ENCODE assay signal across 18 mouse cellular contexts in the genomic region with DNA sequence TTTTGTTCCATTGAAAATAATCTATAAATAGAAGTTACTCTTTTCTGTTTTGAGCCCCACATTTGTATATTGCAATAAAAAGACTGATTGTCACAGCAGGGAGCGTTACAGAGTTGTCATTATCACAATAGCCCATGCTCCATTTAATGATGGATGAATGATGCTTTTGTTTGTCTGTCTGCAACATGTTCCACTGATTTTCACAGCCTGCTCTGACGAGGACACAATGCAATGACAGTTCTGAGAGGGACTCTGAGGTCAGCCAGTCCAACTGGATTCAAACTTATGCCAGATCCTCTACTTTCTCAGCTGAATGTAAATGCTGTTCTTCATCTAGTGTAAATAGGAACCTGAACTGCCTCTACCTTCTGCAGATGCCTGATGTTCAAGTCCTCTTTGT.
DNase-seq lines count a peak whose midpoint lies in the region; ATAC-seq lines count a peak whose summit lies in the region.
"Had no signal": no experiment of that assay in that cellular context is flagged by ENCODE, and none has a peak within 500 bp of the region (broad histone marks: within the 10 kb centered on the region; RNA-seq: fewer than 3 reads in every experiment).

No protein-coding gene starts in this region.

- DNase-seq in layer of hippocampus, adult 9-11 months = peak; percentile 6
- DNase-seq in layer of hippocampus, adult 9-10 months (ENCODE audit: low spot score) = no peak
- DNase-seq in embryo, embryonic 11 days = peak; percentile 23
- peak; percentile 15 for DNase-seq in mesoderm, embryonic 11.5 days (ENCODE audit: low read depth, low spot score)
- peak; percentile 4 for DNase-seq in retina, postnatal 7 days (ENCODE audit: low read depth, low spot score)
- no peak for DNase-seq in gastrocnemius, postnatal 10 days
- DNase-seq: adrenal gland, postnatal 14 days; cerebellum, postnatal 10 days; gastrocnemius, postnatal 14 days; heart, postnatal 10 days; liver; right cerebral cortex, postnatal 25 days; thymus, adult 2 months had no signal

- ATAC-seq in monocyte, adult 5-6 weeks (replicated peaks; ENCODE audit: insufficient number of reproducible peaks, low FRiP score, low TSS enrichment, poor library complexity, severe bottlenecking) = no peak
- no peak for ATAC-seq in intestine, embryonic 15.5 days

- no peaks in the 10 kb centered on the region for H3K4me1 ChIP-seq in intestine, embryonic 15.5 days (replicated peaks)
- H3K4me1 ChIP-seq: embryonic facial prominence, embryonic 13.5 days; lung, embryonic 15.5 days had no signal

- no peak overlapping the region for H3K4me3 ChIP-seq in intestine, embryonic 15.5 days (replicated peaks)
- H3K4me3 ChIP-seq: embryonic facial prominence, embryonic 13.5 days; lung, embryonic 15.5 days had no signal

- H3K4me2 ChIP-seq in intestine, embryonic 15.5 days (replicated peaks) = no peak overlapping the region
- H3K4me2 ChIP-seq: embryonic facial prominence, embryonic 13.5 days; lung, embryonic 15.5 days had no signal

- H3K36me3 ChIP-seq in intestine, embryonic 15.5 days = no peaks in the 10 kb centered on the region
- H3K36me3 ChIP-seq: embryonic facial prominence, embryonic 13.5 days; lung, embryonic 15.5 days had no signal

- no peak overlapping the region for H3K27ac ChIP-seq in intestine, embryonic 15.5 days
- H3K27ac ChIP-seq: embryonic facial prominence, embryonic 13.5 days; kidney, postnatal 0 days; lung, embryonic 15.5 days had no signal

- H3K9me3 ChIP-seq in intestine, embryonic 15.5 days = no peaks in the 10 kb centered on the region
- H3K9me3 ChIP-seq: embryonic facial prominence, embryonic 13.5 days; lung, embryonic 15.5 days had no signal

- no peak overlapping the region for H3K9ac ChIP-seq in intestine, embryonic 15.5 days
- H3K9ac ChIP-seq: embryonic facial prominence, embryonic 13.5 days; lung, embryonic 15.5 days had no signal

- H3K27me3 ChIP-seq in intestine, embryonic 15.5 days (replicated peaks) = no peaks in the 10 kb centered on the region
- H3K27me3 ChIP-seq: embryonic facial prominence, embryonic 13.5 days; lung, embryonic 15.5 days had no signal

- 55% methylated on average over 2 of the region's 2 CpGs for WGBS in intestine, embryonic 15.5 days

Comparison
In these comparisons a context has a peak if more than half of its experiments do, and no peak if none do; other contexts are left out.
1. DNase-seq: peak in layer of hippocampus, adult 9-11 months (single experiment), embryo, embryonic 11 days (single experiment), mesoderm, embryonic 11.5 days (single experiment) and retina, postnatal 7 days (single experiment); none in layer of hippocampus, adult 9-10 months (single experiment) and gastrocnemius, postnatal 10 days (single experiment).